Mouse (Mus musculus): Measurements from ENCODE around the gene Aspscr1.

DNA sequence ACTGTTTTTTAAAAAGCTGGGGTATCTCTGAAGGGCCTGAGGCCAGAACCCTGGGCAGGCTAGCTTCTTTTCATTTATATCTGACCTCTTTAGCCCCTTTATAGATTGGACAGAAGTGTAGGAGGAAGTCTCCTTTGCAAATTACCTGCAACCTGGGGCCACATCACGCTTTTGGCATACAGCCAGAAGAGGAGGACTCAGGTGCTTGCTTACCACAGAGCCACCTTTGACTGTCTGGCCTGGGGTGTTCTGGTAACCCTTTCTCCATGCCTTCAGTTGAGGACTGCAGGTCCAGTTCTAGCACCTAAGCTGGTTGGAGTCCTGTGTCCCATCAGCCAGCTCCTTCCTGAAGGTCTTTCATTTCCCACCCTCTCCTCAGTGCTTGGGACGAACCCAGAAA lies 36.8 kb downstream of the Aspscr1 start:
- TF ChIP-seq CTCF (IDR thresholded peaks at IDR 0.05; ENCODE audit: borderline replicate concordance, control insufficient read depth, extremely low read depth, insufficient read depth, low read length, poor library complexity) (no peak), POLR2A (IDR thresholded peaks at IDR 0.05; ENCODE audit: control insufficient read depth, extremely low read depth, insufficient read depth, low read length, poor library complexity) (no peak)

Measured in thymus, adult 2 months (tissue).